Mouse (Mus musculus): ENCODE measurements at regions not wholly inside any gene's neighbourhood (a gene's known extent, or its start where the extent isn't known, plus 50 kb on each side); places are given as distances from the start of the nearest gene placed in this dataset.

GRCm38 (mm10) chr8:89858706-89859385 lies 489.3 kb downstream of the Tox3 start:
- no peaks in the 10 kb centered on the region for H3K27me3 ChIP-seq (ENCODE audit: control insufficient read depth, insufficient read depth, low read length)
- H3K4me3 ChIP-seq, result no peak overlapping the region
- H3K36me3 ChIP-seq (ENCODE audit: control insufficient read depth, insufficient read depth, low read length), result no peaks in the 10 kb centered on the region
- no peak overlapping the region for H3K27ac ChIP-seq
- peak in 1 of 2 experiments; percentile 5 for DNase-seq
- no peaks in the 10 kb centered on the region for H3K4me1 ChIP-seq (ENCODE audit: control insufficient read depth, insufficient read depth, low read length)
- TF ChIP-seq POLR2A (IDR thresholded peaks at IDR 0.05; ENCODE audit: insufficient read depth, low read depth, low read length), result no peak
- no peak for TF ChIP-seq EP300 (IDR thresholded peaks at IDR 0.05; ENCODE audit: insufficient read depth, low read depth, low read length)
- TF ChIP-seq CTCF (IDR thresholded peaks at IDR 0.05), result no peak
- H3K9ac ChIP-seq (ENCODE audit: low read depth, low read length), result no peak overlapping the region
- intact Hi-C loops (cut with DNase I), result no loop called here
- WGBS, result 72% methylated on average over 7 of the region's 7 CpGs
- H3K79me2 ChIP-seq (replicated peaks; ENCODE audit: control insufficient read depth, insufficient read depth, low read length), result no peaks in the 10 kb centered on the region

DNA sequence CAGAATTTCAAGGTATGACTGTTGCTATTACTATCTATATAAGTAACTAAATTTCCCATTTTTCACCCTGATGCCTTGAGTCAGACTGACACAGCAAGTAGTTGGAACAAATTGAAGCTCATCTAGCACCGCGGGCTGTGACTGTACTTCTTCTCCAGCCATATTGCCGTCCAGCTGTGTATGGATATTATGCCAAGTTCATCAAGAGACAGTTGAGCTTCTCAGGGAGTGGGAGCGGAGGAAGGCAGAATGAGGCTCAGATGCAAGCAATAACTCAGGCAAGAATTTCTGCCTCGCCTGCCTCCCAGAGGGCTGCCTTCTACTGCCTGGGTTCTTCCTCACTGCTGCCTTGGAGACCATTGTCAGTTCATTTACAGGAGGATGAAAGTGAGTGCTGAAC lies 492.6 kb downstream of the Tox3 start:
- DNase-seq, result no peak
- WGBS, result 87% methylated on average over 5 of the region's 5 CpGs
- Histone ChIP-seq H3K27me3 (ENCODE audit: control insufficient read depth, insufficient read depth, low read length) (no peaks in the 10 kb centered on the region), H3K4me3 (no peak overlapping the region), H3K4me1 (ENCODE audit: control insufficient read depth, insufficient read depth, low read length) (no peaks in the 10 kb centered on the region), H3K36me3 (ENCODE audit: control insufficient read depth, insufficient read depth, low read length) (no peaks in the 10 kb centered on the region), H3K9ac (ENCODE audit: low read depth, low read length) (no peak overlapping the region), H3K79me2 (replicated peaks; ENCODE audit: control insufficient read depth, insufficient read depth, low read length) (no peaks in the 10 kb centered on the region), H3K27ac (no peak overlapping the region)
- TF ChIP-seq CTCF (IDR thresholded peaks at IDR 0.05) (no peak), POLR2A (IDR thresholded peaks at IDR 0.05; ENCODE audit: insufficient read depth, low read depth, low read length) (no peak), EP300 (IDR thresholded peaks at IDR 0.05; ENCODE audit: insufficient read depth, low read depth, low read length) (no peak)
- intact Hi-C loops (cut with DNase I), result no loop called here

- Histone ChIP-seq H3K9ac (ENCODE audit: low read depth, low read length) (no peak overlapping the region), H3K4me3 (no peak overlapping the region), H3K4me1 (ENCODE audit: control insufficient read depth, insufficient read depth, low read length) (no peaks in the 10 kb centered on the region), H3K36me3 (ENCODE audit: control insufficient read depth, insufficient read depth, low read length) (no peaks in the 10 kb centered on the region), H3K79me2 (replicated peaks; ENCODE audit: control insufficient read depth, insufficient read depth, low read length) (no peaks in the 10 kb centered on the region), H3K27me3 (ENCODE audit: control insufficient read depth, insufficient read depth, low read length) (no peaks in the 10 kb centered on the region), H3K27ac (no peak overlapping the region)
- intact Hi-C loops (cut with DNase I), result loop anchor here (1.0 to 5.0 kb wide), 4 partner anchors 147 to 943 kb away; partner anchors contain the start of gene Tox3
- no peak for TF ChIP-seq EP300 (IDR thresholded peaks at IDR 0.05; ENCODE audit: insufficient read depth, low read depth, low read length)
- TF ChIP-seq CTCF (IDR thresholded peaks at IDR 0.05), result peak; percentile 78
- peak; percentile 17 to 19 for DNase-seq
- 42% methylated on average over 3 of the region's 3 CpGs for WGBS
Observed at GRCm38 (mm10) chr8:89850209-89850796, 497.8 kb downstream of the Tox3 start.

DNA sequence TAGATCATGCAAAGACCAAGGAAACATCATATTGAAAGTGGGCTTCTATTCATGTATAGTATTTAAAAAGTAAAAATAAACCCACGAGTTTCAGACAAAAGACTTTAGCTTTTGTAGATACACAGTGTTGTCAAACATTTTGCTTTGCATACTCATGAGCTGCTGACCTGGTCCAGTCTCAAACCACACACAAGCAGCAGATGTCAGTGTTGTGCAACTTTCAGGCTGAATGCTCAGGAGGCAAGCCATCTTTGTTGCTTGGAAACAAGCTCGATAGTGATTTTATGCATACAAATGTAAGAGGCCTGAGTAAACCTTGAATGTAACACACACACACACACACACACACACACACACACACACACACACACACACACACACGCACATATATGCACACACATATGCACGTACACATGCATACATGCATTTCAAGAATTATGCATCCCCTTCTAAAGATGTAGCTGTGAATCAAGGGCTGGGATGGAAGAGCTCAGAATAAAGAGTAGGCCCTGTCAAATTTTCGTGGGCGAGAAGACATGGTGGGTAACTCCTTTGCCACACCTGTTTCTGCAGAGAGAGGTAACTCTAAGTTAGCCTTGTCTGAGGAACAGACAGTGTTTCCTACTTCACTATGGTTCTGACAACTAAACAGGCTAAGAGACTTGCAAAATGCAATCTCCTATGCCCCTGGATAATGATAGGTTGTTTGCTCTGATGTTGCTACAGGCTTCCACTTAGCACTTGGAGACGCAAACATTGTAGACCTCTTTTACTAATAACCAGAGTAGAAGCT lies 498.5 kb downstream of the Tox3 start:
- peak; percentile 7 to 26 for DNase-seq
- Histone ChIP-seq H3K4me3 (no peak overlapping the region), H3K36me3 (ENCODE audit: control insufficient read depth, insufficient read depth, low read length) (no peaks in the 10 kb centered on the region), H3K79me2 (replicated peaks; ENCODE audit: control insufficient read depth, insufficient read depth, low read length) (no peaks in the 10 kb centered on the region), H3K27me3 (ENCODE audit: control insufficient read depth, insufficient read depth, low read length) (no peaks in the 10 kb centered on the region), H3K4me1 (ENCODE audit: control insufficient read depth, insufficient read depth, low read length) (no peaks in the 10 kb centered on the region), H3K9ac (ENCODE audit: low read depth, low read length) (no peak overlapping the region), H3K27ac (no peak overlapping the region)
- intact Hi-C loops (cut with DNase I), result loop anchor here (1.0 to 5.0 kb wide), 4 partner anchors 148 to 944 kb away; partner anchors contain the start of gene Tox3
- TF ChIP-seq CTCF (IDR thresholded peaks at IDR 0.05), result peak; percentile 68
- no peak for TF ChIP-seq EP300 (IDR thresholded peaks at IDR 0.05; ENCODE audit: insufficient read depth, low read depth, low read length)
- TF ChIP-seq POLR2A (IDR thresholded peaks at IDR 0.05; ENCODE audit: insufficient read depth, low read depth, low read length), result no peak
- 55% methylated on average over 7 of the region's 7 CpGs for WGBS

DNA sequence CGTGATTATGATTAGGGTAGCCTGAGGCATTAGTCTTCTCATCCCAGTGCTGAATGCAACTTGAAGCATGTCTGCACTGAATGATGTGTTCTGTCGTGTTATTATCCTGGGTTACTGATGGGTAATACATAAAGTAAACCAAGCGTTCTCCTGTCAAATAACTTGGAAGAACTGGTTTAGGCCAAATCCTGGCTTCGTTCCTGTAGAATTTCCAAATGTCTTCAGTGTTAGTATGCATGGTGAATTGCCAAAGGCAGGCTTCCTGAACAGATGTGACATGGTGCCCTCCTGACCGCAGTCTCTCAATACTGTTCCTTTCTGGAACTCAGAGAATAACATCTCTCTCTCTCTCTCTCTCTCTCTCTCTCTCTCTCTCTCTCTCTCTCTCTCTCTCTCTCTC lies 509.6 kb downstream of the Tox3 start:
- no peaks in the 10 kb centered on the region for H3K4me1 ChIP-seq (ENCODE audit: control insufficient read depth, insufficient read depth, low read length)
- H3K9ac ChIP-seq (ENCODE audit: low read depth, low read length), result no peak overlapping the region
- 81% methylated on average over 5 of the region's 5 CpGs for WGBS
- no peaks in the 10 kb centered on the region for H3K79me2 ChIP-seq (replicated peaks; ENCODE audit: control insufficient read depth, insufficient read depth, low read length)
- TF ChIP-seq EP300 (IDR thresholded peaks at IDR 0.05; ENCODE audit: insufficient read depth, low read depth, low read length) (no peak), POLR2A (IDR thresholded peaks at IDR 0.05; ENCODE audit: insufficient read depth, low read depth, low read length) (no peak), CTCF (IDR thresholded peaks at IDR 0.05) (no peak)
- no peak overlapping the region for H3K4me3 ChIP-seq
- H3K36me3 ChIP-seq (ENCODE audit: control insufficient read depth, insufficient read depth, low read length), result no peaks in the 10 kb centered on the region
- no peak overlapping the region for H3K27ac ChIP-seq
- H3K27me3 ChIP-seq (ENCODE audit: control insufficient read depth, insufficient read depth, low read length), result no peaks in the 10 kb centered on the region
- DNase-seq, result no peak
- intact Hi-C loops (cut with DNase I), result no loop called here
